Mouse (Mus musculus) intestine, embryonic 14.5 days (tissue): ENCODE data around the gene Ifitm6. TPM values are rescaled to one million over a fixed set of nuclear protein-coding genes. Genes with fewer than 3 reads are reported as not detected.
A peak's percentile ranks its signal among the peaks of the same experiment; 100 is the strongest.
"Not testable (repeated sequence)": the region's sequence is repeated elsewhere in the genome, so short reads cannot be mapped to it uniquely, and the experiment has no call there.

ENCODE experiments used
- ATAC-seq: fragments of 200-750 bp; cut with Nextera tagmentation; replicated peaks from 2 replicates; pipeline ENCODE4 v1.8.0; 2017; ENCODE audit warnings: low read depth, moderate number of reproducible peaks, moderate TSS enrichment, moderate library complexity; ENCODE audit not compliant: low FRiP score, low TSS enrichment
- DNase-seq: peaks from one replicate; pipeline ENCODE4 v3.0.0-alpha.2; 2018; ENCODE audit warnings: low spot score
- H3K27ac ChIP-seq: fragments of 300-500 bp; sonication (generic); 2 replicates; pipeline ENCODE4 v1.5.1; 2014; ENCODE audit warnings: low read depth, mild to moderate bottlenecking, control low read depth
- H3K27me3 ChIP-seq: fragments of 300-500 bp; sonication (generic); replicated peaks from 2 replicates; pipeline ENCODE4 v1.6.1; 2014; ENCODE audit warnings: low read length, control low read depth; ENCODE audit not compliant: control insufficient read depth, insufficient read depth
- H3K36me3 ChIP-seq: fragments of 300-500 bp; sonication (generic); 2 replicates; pipeline ENCODE4 v1.6.1; 2014; ENCODE audit warnings: low read length, control low read depth; ENCODE audit not compliant: control insufficient read depth, insufficient read depth
- H3K4me1 ChIP-seq: fragments of 300-500 bp; sonication (generic); replicated peaks from 2 replicates; pipeline ENCODE4 v1.6.1; 2014; ENCODE audit warnings: low read length, control low read depth, mixed read lengths; ENCODE audit not compliant: control insufficient read depth, insufficient read depth
- H3K4me2 ChIP-seq: fragments of 300-500 bp; sonication (generic); 2 replicates; pipeline ENCODE4 v1.6.1; 2014; ENCODE audit warnings: low read length
- H3K4me3 ChIP-seq: fragments of 300-500 bp; sonication (generic); 2 replicates; pipeline ENCODE4 v1.5.1; 2014; ENCODE audit warnings: low read depth, low read length, control low read depth, mixed read lengths
- H3K9ac ChIP-seq: fragments of 300-500 bp; sonication (generic); 2 replicates; pipeline ENCODE4 v1.6.1; 2014; ENCODE audit warnings: mild to moderate bottlenecking, low read length
- H3K9me3 ChIP-seq: fragments of 300-500 bp; sonication (generic); 2 replicates; pipeline ENCODE4 v1.6.1; 2016; ENCODE audit warnings: low read length, control low read depth; ENCODE audit not compliant: control insufficient read depth
- WGBS: fragments of 180-500 bp; shearing (Covaris S2); extraction: QIAGEN DNeasy Blood & Tissue Kit; methylation state at CpG from one replicate; pipeline ENCODE4 v1.1.7; 2014; 5-methylcytosine and 5-hydroxymethylcytosine counted together
- polyA plus RNA-seq: library from polyadenylated mRNA; unstranded; fragments of >200 nt; fragmentation: Nextera tagmentation; extraction: Ambion mirVana; gene quantifications from 2 replicates; pipeline ENCODE4 v1.2.1, GENCODE M21; 2014

Ifitm6 gene
- polyA plus RNA-seq, 1 experiment from 2014 or later = 1.2 TPM

- Histone ChIP-seq H3K9ac (no peak overlapping the region), H3K27me3 (no peaks in the 10 kb centered on the region), H3K36me3 (no peaks in the 10 kb centered on the region), H3K4me3 (no peak overlapping the region), H3K4me1 (peaks cover 14% of the 10 kb centered on the region), H3K4me2 (no peak overlapping the region), H3K27ac (no peak overlapping the region), H3K9me3 (no peaks in the 10 kb centered on the region)
- 69% methylated on average over 20 of the region's 21 CpGs for WGBS
- DNase-seq (no peak), ATAC-seq (peak; percentile 2; the same call in 1 of the 2 replicates)
Observed at GRCm38 (mm10) chr7:141038090-141039032, 20.6 kb upstream of the Ifitm6 start.

- not testable (repeated sequence) for ATAC-seq, H3K9ac ChIP-seq, H3K4me2 ChIP-seq, H3K36me3 ChIP-seq, H3K9me3 ChIP-seq, H3K27ac ChIP-seq, H3K4me3 ChIP-seq, H3K27me3 ChIP-seq, DNase-seq, H3K4me1 ChIP-seq
- 88% methylated on average over 1 of the region's 2 CpGs for WGBS
Observed at GRCm38 (mm10) chr7:141036624-141037023, 18.9 kb upstream of the Ifitm6 start.

- Histone ChIP-seq H3K4me2 (no peak overlapping the region), H3K9ac (no peak overlapping the region), H3K4me1 (no peaks in the 10 kb centered on the region), H3K27me3 (no peaks in the 10 kb centered on the region), H3K27ac (no peak overlapping the region), H3K9me3 (no peaks in the 10 kb centered on the region), H3K36me3 (no peaks in the 10 kb centered on the region), H3K4me3 (no peak overlapping the region)
- 71% methylated on average over 9 of the region's 9 CpGs for WGBS
- ATAC-seq (no peak), DNase-seq (no peak)
Observed at GRCm38 (mm10) chr7:141032458-141033167, 14.9 kb upstream of the Ifitm6 start.

DNA sequence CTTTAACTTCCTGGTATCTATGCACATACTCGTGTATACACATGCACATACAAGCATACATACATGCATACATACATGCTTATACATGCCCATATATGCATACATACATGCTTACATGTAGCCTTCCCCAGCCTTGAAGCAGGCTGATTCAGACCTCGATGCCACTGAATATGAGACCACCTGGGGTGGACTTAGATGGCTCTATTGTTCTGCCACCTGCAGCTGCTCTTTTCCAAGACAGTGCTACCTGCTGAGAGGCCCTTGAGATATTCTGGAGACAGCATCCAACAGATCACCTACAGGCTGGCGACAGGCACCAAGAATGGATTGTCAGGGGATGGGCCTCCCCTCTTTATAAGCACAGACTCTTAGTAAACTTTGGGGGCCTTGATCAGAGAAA is 12.7 kb upstream of the Ifitm6 start:
- H3K4me3 ChIP-seq = no peak overlapping the region
- no peak for DNase-seq
- no peak overlapping the region for H3K9ac ChIP-seq
- no peaks in the 10 kb centered on the region for H3K36me3 ChIP-seq
- no peaks in the 10 kb centered on the region; the same call in 1 of the 2 replicates for H3K4me1 ChIP-seq
- H3K27ac ChIP-seq = no peak overlapping the region
- no peaks in the 10 kb centered on the region for H3K9me3 ChIP-seq
- no peak overlapping the region for H3K4me2 ChIP-seq
- no peaks in the 10 kb centered on the region for H3K27me3 ChIP-seq
- WGBS = 54% methylated on average over 3 of the region's 3 CpGs
- ATAC-seq = no peak

- Histone ChIP-seq H3K4me2 (no peak within 1 kb of the TSS), H3K9me3 (no peaks in the 10 kb centered on the region), H3K4me1 (peaks cover 4% of the 10 kb centered on the region; the same call in 1 of the 2 replicates), H3K27ac (no peak within 1 kb of the TSS), H3K27me3 (no peaks in the 10 kb centered on the region), H3K36me3 (no peaks in the 10 kb centered on the region), H3K9ac (no peak within 1 kb of the TSS), H3K4me3 (no peak within 1 kb of the TSS)
- WGBS = 87% methylated on average over 2 of the region's 2 CpGs
- ATAC-seq (no peak), DNase-seq (no peak)
Observed at GRCm38 (mm10) chr7:141028831-141029230, 11.1 kb upstream of the Ifitm6 start, which contains the start of gene Gm17387. Gene Gm17387 (plus strand): TSS chr7:141029131.

DNA sequence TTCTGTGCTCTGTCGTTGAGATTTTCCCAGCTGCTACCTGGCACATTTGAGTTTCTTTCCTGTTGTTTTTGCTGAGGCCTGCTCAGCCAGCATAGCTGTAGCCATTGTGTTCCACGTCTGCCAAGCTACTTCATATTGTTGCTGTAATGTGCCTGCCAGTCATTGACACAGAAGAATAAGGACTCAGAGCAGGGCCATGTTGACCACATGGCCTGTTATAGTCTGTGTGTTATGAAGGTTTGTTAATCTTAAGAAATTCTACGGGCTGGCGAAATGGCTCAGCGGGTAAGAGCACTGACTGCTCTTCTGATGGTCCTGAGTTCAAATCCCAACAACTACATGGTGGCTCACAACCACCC is 9.0 kb upstream of the Ifitm6 start:
- no peak for ATAC-seq

DNA sequence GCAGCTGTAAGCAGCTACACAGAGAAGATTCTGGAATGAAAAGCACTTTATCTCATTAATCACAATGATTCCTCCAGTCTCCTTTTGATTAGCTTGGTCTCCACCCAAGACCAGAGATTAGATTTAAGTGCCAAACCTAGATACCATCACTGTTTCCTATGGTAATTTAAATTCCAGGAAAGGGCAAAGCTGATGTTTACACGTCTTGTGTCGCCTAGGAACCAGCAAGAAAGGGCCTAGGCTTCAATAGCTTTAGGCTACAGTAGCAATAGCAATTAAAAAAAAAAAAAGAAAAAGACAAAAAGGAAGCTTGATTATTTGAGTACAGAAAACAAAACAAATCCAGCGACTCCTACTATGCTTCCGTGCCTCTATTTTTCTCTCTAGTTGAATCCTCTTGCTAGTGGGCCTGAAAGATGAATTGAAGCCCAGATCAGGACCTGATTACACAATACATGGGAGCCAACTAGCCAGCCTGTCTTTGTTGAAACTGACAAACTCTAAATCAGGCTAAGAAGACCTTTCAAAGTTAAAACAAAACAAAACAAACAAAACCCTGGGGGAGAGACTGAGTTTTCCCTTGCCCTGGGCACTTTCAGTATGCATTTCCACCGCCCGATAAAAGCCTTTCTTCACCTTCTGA is 8.5 kb upstream of the Ifitm6 start:
- Histone ChIP-seq H3K27me3 (no peaks in the 10 kb centered on the region), H3K4me2 (no peak overlapping the region), H3K4me3 (no peak overlapping the region), H3K9me3 (no peaks in the 10 kb centered on the region), H3K27ac (no peak overlapping the region), H3K36me3 (no peaks in the 10 kb centered on the region), H3K9ac (no peak overlapping the region), H3K4me1 (peaks cover 4% of the 10 kb centered on the region; the same call in 1 of the 2 replicates)
- DNase-seq (no peak), ATAC-seq (no peak)
- 50% methylated on average over 6 of the region's 6 CpGs for WGBS

More for the DNA sequence above, 9.0 kb upstream of the Ifitm6 start:
- Histone ChIP-seq H3K9ac (no peak overlapping the region), H3K4me3 (no peak overlapping the region), H3K9me3 (no peaks in the 10 kb centered on the region), H3K4me2 (no peak overlapping the region), H3K4me1 (peaks cover 4% of the 10 kb centered on the region; the same call in 1 of the 2 replicates), H3K36me3 (no peaks in the 10 kb centered on the region), H3K27ac (no peak overlapping the region), H3K27me3 (no peaks in the 10 kb centered on the region)
- no peak for DNase-seq
- 64% methylated on average over 5 of the region's 5 CpGs for WGBS
